Mouse (Mus musculus): ENCODE measurements around the gene Sema3d. TPM values are rescaled to one million over a fixed set of nuclear protein-coding genes. Genes with fewer than 3 reads are reported as not detected.

Gene Sema3d
- 9.7 and 9.8 TPM in 2 replicates for polyA plus RNA-seq (2015; fragmentation: Nextera tagmentation; extraction: Ambion mirVana)

GRCm38 (mm10) chr5:12383133-12383959, at the start of gene Sema3d:
Sema3d (plus strand) TSS chr5:12383385.
- Histone ChIP-seq H3K9me3 (no peaks in the 10 kb centered on the region), H3K4me1 (0 out of 2 replicates have a peak, but pooled peaks cover 3% of the 10 kb centered on the region), H3K27me3 (peaks cover 5% of the 10 kb centered on the region; the same call in 1 of the 2 replicates), H3K9ac (peak within 1 kb of the TSS; percentile 43), H3K4me3 (peak within 1 kb of the TSS; percentile 52), H3K36me3 (no peaks in the 10 kb centered on the region), H3K27ac (0 out of 2 replicates have a peak within 1 kb of the TSS, but pooled peaks have one; percentile 5), H3K4me2 (peak within 1 kb of the TSS; percentile 93)
- WGBS, result under 1% methylated on average over 49 of the region's 49 CpGs
- ATAC-seq (ENCODE audit: borderline replicate concordance, extremely low read depth, low FRiP score, low TSS enrichment), result peak; percentile 96

DNA sequence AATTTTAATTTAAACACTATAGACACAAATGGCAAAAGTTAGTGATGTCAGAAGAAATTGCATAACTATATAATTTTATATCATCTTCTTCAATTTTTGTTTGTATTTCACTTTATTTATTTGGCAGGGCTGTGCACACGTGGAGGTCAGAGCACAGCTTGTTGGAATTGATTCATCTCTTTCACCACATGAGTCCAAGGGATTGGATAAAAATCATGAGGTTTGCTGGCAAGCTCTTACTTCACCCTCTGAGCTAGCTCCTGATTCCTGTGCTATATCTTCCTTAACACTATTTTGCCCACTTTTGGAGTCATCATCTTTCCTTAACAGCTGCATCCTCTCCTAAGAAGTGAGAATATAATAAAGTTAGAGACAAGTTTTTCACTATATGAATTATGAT, 5.9 kb upstream of the Sema3d start:
- no peak overlapping the region for H3K9ac ChIP-seq
- no peak overlapping the region for H3K4me3 ChIP-seq

DNA sequence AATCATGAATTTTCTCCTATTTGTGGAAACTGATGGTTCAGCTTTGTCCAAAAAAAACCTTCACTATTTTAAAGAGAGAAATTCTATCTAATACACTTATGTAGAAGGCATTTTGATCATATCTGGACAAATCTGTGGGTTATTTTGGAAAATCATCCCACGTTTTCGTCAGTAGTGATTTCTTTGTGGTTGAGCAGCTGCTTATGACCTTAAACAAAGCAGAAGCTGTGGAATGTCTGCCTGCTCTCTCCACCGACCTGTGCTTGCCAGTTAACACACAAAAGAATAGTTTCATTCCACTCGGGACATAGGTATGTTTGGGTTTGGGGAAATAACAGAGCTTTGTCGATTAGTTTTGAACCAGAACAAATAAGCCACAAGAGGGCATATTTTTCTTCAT, 4.3 kb upstream of the Sema3d start:
- Histone ChIP-seq H3K9ac (no peak overlapping the region), H3K27me3 (0 out of 2 replicates have a peak, but pooled peaks cover under 1% of the 10 kb centered on the region), H3K36me3 (no peaks in the 10 kb centered on the region), H3K9me3 (no peaks in the 10 kb centered on the region), H3K4me3 (no peak overlapping the region), H3K4me2 (no peak overlapping the region), H3K27ac (no peak overlapping the region), H3K4me1 (no peaks in the 10 kb centered on the region)
- WGBS, result 22% methylated on average over 5 of the region's 5 CpGs
- no peak for ATAC-seq (ENCODE audit: borderline replicate concordance, extremely low read depth, low FRiP score, low TSS enrichment)

More for the DNA sequence above, 5.9 kb upstream of the Sema3d start:
- Histone ChIP-seq H3K4me1 (no peaks in the 10 kb centered on the region), H3K4me2 (no peak overlapping the region), H3K36me3 (no peaks in the 10 kb centered on the region), H3K9me3 (no peaks in the 10 kb centered on the region), H3K27ac (no peak overlapping the region), H3K27me3 (no peaks in the 10 kb centered on the region)
- WGBS, result 35% methylated on average over 1 of the region's 1 CpGs
- no peak for ATAC-seq (ENCODE audit: borderline replicate concordance, extremely low read depth, low FRiP score, low TSS enrichment)

- WGBS, result 86% methylated on average over 5 of the region's 5 CpGs
- peaks cover 5% of the 10 kb centered on the region; the same call in 1 of the 2 replicates for H3K27me3 ChIP-seq
Measured at GRCm38 (mm10) chr5:12382010-12382409, 1.2 kb upstream of the Sema3d start.

DNA sequence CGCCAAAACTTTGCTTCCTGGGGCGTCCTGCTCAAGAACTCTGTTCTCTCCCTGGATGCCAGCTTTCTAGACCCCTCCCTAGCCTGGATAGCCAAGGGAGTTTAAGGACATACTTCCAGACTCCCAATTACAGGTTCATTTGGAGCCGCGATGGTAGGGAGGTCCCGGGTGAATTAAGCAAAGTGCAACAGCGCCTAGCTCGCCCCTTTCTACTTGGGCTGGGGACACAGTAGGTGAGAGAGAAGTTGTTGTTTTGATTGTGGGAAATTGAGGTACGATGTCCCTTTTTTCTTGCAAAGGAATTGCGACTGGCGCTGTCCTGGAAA, 738 bp downstream of the Sema3d start:
- Histone ChIP-seq H3K4me3 (peak overlapping the region; percentile 52), H3K4me2 (peak overlapping the region; percentile 93), H3K4me1 (0 out of 2 replicates have a peak, but pooled peaks cover 3% of the 10 kb centered on the region), H3K9ac (peak overlapping the region; percentile 43), H3K36me3 (no peaks in the 10 kb centered on the region), H3K27ac (no peak overlapping the region), H3K9me3 (no peaks in the 10 kb centered on the region), H3K27me3 (peaks cover 5% of the 10 kb centered on the region; the same call in 1 of the 2 replicates)
- WGBS, result 2% methylated on average over 10 of the region's 10 CpGs
- ATAC-seq (ENCODE audit: borderline replicate concordance, extremely low read depth, low FRiP score, low TSS enrichment), result peak; percentile 3; the same call in 1 of the 2 replicates

More at GRCm38 (mm10) chr5:12382010-12382409, 1.2 kb upstream of the Sema3d start:
- no peak overlapping the region for H3K9ac ChIP-seq
- no peak overlapping the region for H3K4me2 ChIP-seq
- ATAC-seq (ENCODE audit: borderline replicate concordance, extremely low read depth, low FRiP score, low TSS enrichment), result no peak
- 0 out of 2 replicates have a peak, but pooled peaks cover 3% of the 10 kb centered on the region for H3K4me1 ChIP-seq
- no peak overlapping the region for H3K4me3 ChIP-seq
- no peaks in the 10 kb centered on the region for H3K9me3 ChIP-seq
- H3K36me3 ChIP-seq, result no peaks in the 10 kb centered on the region
- H3K27ac ChIP-seq, result no peak overlapping the region

- 71% methylated on average over 5 of the region's 5 CpGs for WGBS
- Histone ChIP-seq H3K9ac (no peak overlapping the region), H3K4me1 (no peaks in the 10 kb centered on the region), H3K36me3 (no peaks in the 10 kb centered on the region), H3K4me2 (no peak overlapping the region), H3K9me3 (no peaks in the 10 kb centered on the region), H3K4me3 (no peak overlapping the region), H3K27ac (no peak overlapping the region), H3K27me3 (no peaks in the 10 kb centered on the region)
- no peak for ATAC-seq (ENCODE audit: borderline replicate concordance, extremely low read depth, low FRiP score, low TSS enrichment)
Measured at GRCm38 (mm10) chr5:12392667-12393066, 9.5 kb downstream of the Sema3d start.

DNA sequence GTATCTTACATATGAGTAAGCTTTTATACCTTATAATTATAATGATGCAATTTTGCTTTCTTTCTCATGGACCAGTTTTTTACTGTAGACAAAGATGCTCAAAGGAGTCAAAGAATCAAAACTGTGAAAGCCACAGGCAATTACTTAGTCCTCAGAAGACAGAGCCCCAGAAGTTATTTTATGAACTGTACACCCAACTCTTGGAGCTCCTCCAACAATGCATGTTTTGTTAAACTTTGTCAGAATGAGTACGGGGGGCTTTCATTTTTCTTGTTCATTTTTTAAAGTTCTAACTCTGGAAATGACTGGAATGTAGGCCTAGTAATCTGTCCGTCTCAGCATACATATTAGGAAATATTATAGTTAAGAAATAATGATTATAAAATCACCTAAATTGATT, 16.1 kb downstream of the Sema3d start:
- Histone ChIP-seq H3K9ac (no peak overlapping the region), H3K4me1 (no peaks in the 10 kb centered on the region), H3K27ac (no peak overlapping the region), H3K4me2 (no peak overlapping the region), H3K27me3 (no peaks in the 10 kb centered on the region), H3K4me3 (no peak overlapping the region), H3K36me3 (no peaks in the 10 kb centered on the region), H3K9me3 (no peaks in the 10 kb centered on the region)
- no peak for ATAC-seq (ENCODE audit: borderline replicate concordance, extremely low read depth, low FRiP score, low TSS enrichment)
- 30% methylated on average over 2 of the region's 2 CpGs for WGBS

DNA sequence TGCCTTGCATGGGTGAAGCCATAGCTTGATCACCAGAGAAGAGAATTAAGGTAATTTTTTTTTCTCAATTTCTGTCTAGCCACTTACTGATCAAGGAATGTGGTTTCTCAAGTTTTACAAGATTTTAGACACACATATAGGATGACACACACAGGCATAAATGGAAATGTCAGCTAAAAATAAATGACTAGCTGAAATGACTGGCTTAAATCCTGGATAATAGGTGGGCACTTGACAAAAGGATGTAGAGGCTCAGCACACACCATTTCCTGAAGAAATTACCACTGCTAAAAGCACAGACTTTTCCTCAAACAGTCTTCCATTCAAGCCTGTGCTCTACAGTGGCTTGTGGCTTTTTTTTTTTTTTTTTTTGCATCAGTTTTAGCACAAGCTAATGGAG, 21.0 kb downstream of the Sema3d start:
- no peaks in the 10 kb centered on the region for H3K27me3 ChIP-seq
- ATAC-seq (ENCODE audit: borderline replicate concordance, extremely low read depth, low FRiP score, low TSS enrichment), result no peak
- no peak overlapping the region for H3K27ac ChIP-seq
- no peaks in the 10 kb centered on the region for H3K36me3 ChIP-seq
- no peak overlapping the region for H3K4me3 ChIP-seq
- no peak overlapping the region for H3K4me2 ChIP-seq
- no peaks in the 10 kb centered on the region for H3K9me3 ChIP-seq
- no peaks in the 10 kb centered on the region for H3K4me1 ChIP-seq
- H3K9ac ChIP-seq, result no peak overlapping the region

DNA sequence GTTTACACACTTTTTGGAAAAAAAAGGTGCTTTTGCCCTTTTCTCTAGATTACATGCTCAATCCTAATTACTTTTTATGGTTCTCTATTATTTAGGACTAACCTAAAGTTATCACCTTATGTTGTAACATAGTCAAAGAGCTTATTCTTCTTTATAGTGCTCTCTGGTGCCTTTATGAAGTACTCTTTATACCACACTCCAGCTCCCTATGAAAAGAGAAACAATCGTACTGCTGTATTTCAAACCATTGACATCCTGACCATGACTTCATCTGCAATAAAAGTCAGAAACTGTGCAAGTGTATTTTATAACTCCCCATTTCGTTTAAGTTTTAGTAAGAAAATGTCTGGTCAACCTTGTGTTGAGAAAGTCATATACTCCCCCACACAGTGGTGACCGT, 29.4 kb downstream of the Sema3d start:
- Histone ChIP-seq H3K4me2 (no peak overlapping the region), H3K4me3 (no peak overlapping the region), H3K27me3 (no peaks in the 10 kb centered on the region), H3K9ac (no peak overlapping the region), H3K4me1 (no peaks in the 10 kb centered on the region), H3K27ac (no peak overlapping the region), H3K36me3 (no peaks in the 10 kb centered on the region), H3K9me3 (no peaks in the 10 kb centered on the region)
- 63% methylated on average over 3 of the region's 3 CpGs for WGBS
- no peak for ATAC-seq (ENCODE audit: borderline replicate concordance, extremely low read depth, low FRiP score, low TSS enrichment)

GRCm38 (mm10) chr5:12423264-12423663, 40.1 kb downstream of the Sema3d start:
- H3K9ac ChIP-seq, result no peak overlapping the region
- H3K27ac ChIP-seq, result no peak overlapping the region
- no peaks in the 10 kb centered on the region for H3K9me3 ChIP-seq
- no peak overlapping the region for H3K4me3 ChIP-seq
- no peak; the same call in 1 of the 2 replicates for ATAC-seq (ENCODE audit: borderline replicate concordance, extremely low read depth, low FRiP score, low TSS enrichment)
- no peak overlapping the region for H3K4me2 ChIP-seq
- 33% methylated on average over 5 of the region's 5 CpGs for WGBS
- H3K27me3 ChIP-seq, result no peaks in the 10 kb centered on the region
- H3K36me3 ChIP-seq, result no peaks in the 10 kb centered on the region
- no peaks in the 10 kb centered on the region for H3K4me1 ChIP-seq

DNA sequence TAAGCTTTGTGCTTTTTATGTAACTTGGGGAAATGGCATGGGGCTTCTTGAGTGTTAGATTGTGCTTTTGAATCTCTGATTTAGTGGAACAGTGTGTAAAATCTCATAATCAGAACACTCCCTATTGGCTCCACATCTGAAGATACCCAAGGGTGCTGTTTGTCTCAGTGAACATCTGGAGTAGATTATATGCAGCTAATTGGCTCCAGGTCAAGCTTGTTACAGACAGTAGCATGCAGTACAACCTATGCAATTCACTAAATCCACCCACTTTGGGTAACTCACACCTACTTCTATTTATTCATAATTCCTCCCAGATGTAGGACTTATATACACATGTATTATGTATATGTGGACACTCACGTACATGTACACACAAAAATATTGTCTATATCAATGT, 58.6 kb downstream of the Sema3d start:
- no peak overlapping the region for H3K9ac ChIP-seq
- no peaks in the 10 kb centered on the region for H3K9me3 ChIP-seq
- ATAC-seq (ENCODE audit: borderline replicate concordance, extremely low read depth, low FRiP score, low TSS enrichment), result no peak
- H3K27me3 ChIP-seq, result no peaks in the 10 kb centered on the region
- no peaks in the 10 kb centered on the region for H3K4me1 ChIP-seq
- H3K4me2 ChIP-seq, result no peak overlapping the region
- H3K36me3 ChIP-seq, result no peaks in the 10 kb centered on the region
- no peak overlapping the region for H3K27ac ChIP-seq
- 61% methylated on average over 1 of the region's 1 CpGs for WGBS
- H3K4me3 ChIP-seq, result no peak overlapping the region

All from lung, embryonic 15.5 days (tissue).